Mouse (Mus musculus) kidney, adult 9 months (tissue): ENCODE measurements around the gene Bicd1.
A peak's percentile ranks its signal among the peaks of the same experiment; 100 is the strongest.
"Not testable (repeated sequence)": the region's sequence is repeated elsewhere in the genome, so short reads cannot be mapped to it uniquely, and the experiment has no call there.

Experiments
- DNase-seq: peaks from one replicate; pipeline ENCODE4 v3.0.0; 2022

Bicd1 gene

GRCm38 (mm10) chr6:149408833-149409332 is at the start of gene Bicd1:
Gene Bicd1 (plus strand): TSS chr6:149408886.
- DNase-seq: peak; percentile 73

GRCm38 (mm10) chr6:149362533-149362932 is 46.2 kb upstream of the Bicd1 start:
- not testable (repeated sequence) for DNase-seq

- DNase-seq: not testable (repeated sequence)
These were observed 42.7 kb upstream of the Bicd1 start for GRCm38 (mm10) chr6:149365975-149366374.

GRCm38 (mm10) chr6:149366403-149366802 is 42.3 kb upstream of the Bicd1 start:
- DNase-seq: no peak

DNA sequence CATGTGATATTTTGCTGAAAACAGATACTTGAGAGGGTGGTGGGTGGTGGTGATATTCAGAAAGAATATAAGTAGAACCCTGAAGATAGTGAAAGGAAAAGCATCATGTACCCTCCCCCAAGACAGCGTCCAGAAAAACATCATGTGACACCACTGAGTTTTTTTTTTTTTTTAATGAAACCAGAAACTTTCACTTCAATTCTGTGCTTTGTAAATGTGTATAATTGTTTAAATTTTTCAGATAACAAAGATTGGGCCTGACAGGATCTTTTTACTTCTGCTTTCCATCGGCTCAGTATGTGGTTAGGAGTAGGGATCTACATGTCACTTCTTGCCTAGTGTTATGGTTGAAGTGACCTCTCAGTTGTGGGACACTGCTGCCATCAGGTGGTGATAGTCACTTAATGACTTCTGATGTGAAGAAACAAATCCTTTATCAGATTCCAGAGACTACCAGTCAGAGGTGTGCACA is 33.7 kb upstream of the Bicd1 start:
- DNase-seq: peak; percentile 92

DNA sequence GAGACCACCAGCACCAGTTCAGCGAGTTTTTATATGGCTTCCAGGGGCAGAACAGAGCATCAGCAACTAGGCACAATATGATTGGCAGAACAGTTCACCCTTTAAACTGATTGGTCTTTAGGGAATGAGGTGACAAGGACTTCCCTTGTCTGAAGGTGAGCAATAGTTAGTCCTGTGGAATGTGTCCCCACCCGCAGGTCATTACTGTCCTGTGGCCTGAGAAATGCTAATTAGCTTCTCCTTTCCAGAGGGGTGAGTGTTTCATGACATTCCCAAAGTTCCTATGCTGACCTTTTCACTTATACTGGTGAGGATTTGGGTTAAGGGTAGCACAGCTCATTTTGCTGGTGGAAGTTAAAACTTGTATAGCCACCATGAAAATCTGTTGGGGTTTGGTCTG is 25.2 kb upstream of the Bicd1 start:
- DNase-seq: peak; percentile 25

GRCm38 (mm10) chr6:149386389-149386788 is 22.3 kb upstream of the Bicd1 start:
- DNase-seq: peak; percentile 60

DNA sequence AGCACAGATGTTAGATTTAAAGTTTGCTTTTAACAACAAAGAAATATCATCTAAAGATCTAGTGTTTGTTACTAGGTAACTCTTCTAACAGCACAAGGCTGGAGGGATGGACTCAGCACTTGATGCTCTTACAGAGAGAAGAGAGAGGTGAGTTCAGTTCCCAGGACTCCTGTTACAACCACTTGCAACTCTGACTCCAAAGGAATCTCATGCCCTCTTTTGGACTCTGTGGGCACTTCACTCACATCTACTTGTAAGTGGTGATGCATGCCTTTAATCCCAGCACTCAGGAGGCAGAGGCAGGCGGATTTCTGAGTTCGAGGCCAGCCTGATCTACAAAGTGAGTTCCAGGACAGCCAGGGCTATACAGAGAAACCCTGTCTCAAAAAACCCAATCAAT is 19.1 kb upstream of the Bicd1 start:
- not testable (repeated sequence) for DNase-seq

DNA sequence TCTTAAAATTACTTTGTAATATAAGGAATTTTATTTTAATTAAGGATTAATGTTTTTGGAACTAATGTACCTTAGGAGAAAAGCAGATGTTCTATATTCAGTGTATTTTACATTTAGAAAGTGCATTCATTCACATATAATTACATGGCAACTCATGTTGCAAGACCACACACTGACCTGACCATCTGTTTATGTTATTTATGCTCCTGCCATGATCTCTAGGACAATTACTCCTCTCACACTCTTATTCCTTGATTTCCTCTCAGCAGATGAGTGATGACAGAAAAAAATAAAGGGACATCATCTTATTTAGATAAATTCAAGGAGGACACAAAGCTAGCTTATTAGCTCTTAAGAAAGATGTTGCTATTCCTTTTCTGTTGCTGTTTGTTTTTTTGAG is 9.3 kb upstream of the Bicd1 start:
- no peak for DNase-seq

- peak; percentile 15 for DNase-seq
These were observed 655 bp downstream of the Bicd1 start for GRCm38 (mm10) chr6:149409341-149409740.

GRCm38 (mm10) chr6:149409845-149410244 is 1.2 kb downstream of the Bicd1 start:
- DNase-seq: no peak

DNA sequence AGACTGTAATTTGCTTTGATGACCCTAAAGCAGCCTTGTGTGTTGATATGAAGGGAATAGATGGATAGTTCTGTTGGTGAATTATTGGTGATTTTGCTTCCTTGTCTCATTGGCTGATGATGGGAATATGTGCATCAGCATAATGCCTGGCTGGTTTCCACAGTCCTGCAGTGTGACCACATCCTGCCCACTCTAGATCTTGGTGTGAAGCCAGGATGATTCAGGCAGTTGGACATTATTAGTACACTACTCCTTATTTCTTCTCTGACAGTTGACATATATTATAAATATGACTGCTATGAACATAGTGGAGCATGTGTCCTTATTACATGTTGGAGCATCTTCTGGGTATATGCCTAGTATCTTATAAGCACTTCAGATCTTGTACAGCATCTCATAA is 4.6 kb downstream of the Bicd1 start:
- no peak for DNase-seq

DNA sequence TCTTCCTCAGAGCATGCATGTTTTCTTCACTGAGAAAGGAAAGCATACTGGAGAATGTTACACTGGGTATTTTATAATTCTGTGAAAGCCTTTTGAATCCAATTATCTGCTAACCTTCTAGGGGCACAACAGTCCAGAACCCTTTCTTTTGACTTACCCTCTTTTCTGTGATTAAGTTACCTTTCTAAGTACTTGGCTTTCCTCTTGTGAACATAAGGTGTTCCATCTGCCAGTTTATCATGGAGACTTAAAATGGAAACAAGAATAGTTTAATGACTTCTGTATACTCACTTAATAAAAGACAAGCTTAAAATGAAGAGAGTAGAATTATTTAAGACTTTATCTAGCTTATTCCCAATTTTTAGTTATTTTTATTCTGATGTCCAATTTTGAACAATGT is 16.1 kb downstream of the Bicd1 start:
- DNase-seq: no peak

DNA sequence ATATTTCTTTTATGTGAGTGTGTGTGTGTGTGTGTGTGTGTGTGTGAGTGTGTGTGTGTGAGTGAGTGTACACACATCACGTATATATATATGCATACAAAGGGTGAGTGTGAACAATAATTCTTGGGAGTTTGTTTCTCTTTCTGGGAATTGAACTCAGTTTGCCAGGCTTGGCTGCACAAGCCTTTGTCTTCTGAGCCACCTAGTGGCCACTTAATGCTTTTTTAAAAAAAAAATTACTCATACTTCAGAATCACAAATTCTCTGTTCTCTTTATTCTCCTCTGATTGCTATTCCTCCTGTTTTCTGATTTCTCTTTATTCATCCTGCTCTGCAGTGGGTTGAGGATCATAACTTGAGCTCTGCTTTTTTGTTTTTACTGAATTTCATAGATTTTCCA is 30.5 kb downstream of the Bicd1 start:
- DNase-seq: peak; percentile 11

DNA sequence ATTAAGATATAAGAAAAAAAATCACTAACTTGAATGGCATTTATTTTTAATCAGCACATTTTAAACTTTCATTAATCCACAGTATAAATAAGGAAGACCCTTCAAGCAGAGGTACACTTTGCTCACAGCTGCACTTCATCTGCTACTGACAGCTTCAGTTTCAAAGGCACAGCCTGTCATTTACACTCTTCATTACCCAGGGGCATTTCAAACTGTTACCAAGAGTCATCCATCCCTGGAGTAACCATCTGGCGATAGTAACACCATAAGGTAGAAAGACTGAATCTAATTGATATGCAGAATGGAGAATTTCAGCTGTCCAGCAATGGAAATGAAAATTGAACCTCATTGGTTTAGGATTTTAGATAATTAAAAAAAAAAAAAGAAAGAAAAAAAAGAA is 34.2 kb downstream of the Bicd1 start:
- DNase-seq: no peak

- DNase-seq: no peak
These were observed 37.2 kb downstream of the Bicd1 start for GRCm38 (mm10) chr6:149445854-149446253.

DNA sequence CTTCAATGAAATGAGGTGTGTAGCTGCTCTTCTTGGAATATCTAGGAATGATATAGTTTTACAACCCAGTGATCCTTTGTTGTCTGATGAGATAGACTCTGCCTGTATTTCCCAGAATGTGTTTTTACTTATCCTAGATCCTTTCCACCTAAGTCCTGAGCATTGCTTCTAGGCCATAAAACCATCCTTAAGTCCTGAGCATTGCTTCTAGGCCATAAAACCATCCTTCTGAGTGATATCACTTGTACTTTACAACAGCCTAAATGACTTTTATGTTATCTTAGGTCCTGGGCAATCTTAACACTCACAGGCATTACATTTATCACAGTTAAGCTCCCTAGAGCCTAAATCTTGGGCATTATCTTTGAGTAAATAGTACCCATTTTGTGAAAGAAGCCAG is 48.6 kb downstream of the Bicd1 start:
- no peak for DNase-seq

- DNase-seq: no peak
These were observed 52.3 kb downstream of the Bicd1 start for GRCm38 (mm10) chr6:149460971-149461370.

GRCm38 (mm10) chr6:149471477-149471876 is 62.8 kb downstream of the Bicd1 start:
- DNase-seq: no peak

GRCm38 (mm10) chr6:149472441-149472840 is 63.8 kb downstream of the Bicd1 start:
- DNase-seq: not testable (repeated sequence)

DNA sequence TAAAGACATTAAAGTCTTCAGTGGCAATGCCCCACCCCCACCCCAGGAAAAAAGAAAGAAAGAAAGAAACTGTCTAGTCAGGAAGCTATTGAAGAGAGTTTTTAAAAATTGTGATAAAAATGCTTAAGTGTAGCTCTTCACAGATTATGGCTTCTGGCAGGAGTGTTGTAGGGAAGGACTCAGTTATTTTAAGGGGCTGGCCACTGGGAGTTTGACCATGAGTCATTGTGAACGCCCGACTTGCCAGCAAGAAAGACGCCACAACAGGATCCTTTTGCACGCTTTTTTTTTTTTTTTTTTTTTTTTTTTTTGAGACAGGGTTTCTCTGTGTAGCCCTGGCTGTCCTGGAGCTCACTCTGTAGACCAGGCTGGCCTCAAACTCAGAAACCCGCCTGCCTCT is 73.2 kb downstream of the Bicd1 start:
- not testable (repeated sequence) for DNase-seq

DNA sequence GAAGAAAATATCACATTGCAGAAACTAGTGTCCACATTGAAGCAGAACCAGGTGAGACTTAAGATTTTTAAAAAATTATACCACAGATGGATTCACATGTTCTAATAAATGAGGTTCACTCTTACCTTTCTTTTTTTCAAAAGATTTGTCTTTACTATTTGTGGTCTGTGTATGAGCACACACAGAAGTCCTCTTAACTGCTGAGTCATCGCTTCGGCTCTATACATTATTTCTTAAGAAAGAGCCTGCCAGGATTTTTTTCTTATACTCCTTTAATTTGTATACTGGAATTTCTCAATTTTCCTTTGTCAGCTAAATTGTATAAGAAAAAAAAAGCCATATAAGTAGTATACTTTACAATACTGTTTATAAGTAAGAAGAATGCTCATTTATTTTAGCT is 86.0 kb downstream of the Bicd1 start:
- DNase-seq: no peak

DNA sequence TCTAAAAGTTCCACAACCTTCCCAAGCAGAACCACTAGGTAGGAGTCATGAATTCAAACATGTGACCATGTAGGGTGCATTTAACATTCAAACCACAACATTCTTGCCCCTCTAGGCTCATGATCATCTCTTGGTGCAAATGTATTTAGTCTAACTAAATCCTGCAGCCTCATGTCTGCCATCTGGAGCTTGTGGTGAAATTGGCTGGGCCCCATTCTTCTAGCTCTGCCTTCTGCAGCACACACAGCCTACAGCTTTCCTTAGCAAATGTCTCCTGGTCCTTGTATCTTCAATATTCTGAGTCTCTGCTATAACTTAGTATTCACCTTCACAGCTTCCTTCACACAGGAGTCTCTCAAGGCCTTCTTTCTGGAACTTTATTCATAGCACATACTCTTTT is 87.2 kb downstream of the Bicd1 start:
- DNase-seq: no peak

- peak; percentile 75 for DNase-seq
These were observed 157.2 kb downstream of the Bicd1 start for GRCm38 (mm10) chr6:149565720-149566498.

GRCm38 (mm10) chr6:149567219-149567618 is 158.5 kb downstream of the Bicd1 start:
- DNase-seq: no peak
